Mouse (Mus musculus): ENCODE results near the gene Zbtb4.

DNA sequence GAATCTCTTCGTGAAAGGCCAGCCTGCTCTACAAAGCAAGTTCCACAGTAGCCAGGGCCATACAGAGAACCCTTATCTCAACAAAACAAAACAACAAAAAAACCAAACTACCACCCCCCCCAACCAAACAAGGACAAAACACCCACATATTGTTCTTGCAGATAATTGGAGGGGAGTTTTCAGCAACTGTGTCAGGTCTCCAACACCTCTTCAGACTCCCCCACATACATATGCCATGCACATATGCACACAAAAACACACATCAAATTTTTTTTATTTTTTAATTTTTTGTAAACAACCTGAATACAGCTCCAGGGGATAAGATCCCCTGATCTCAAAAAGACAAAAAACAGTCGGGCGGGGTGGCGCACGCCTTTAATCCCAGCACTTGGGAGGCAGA, 11.5 kb upstream of the Zbtb4 start:
- TF ChIP-seq POLR2A (IDR thresholded peaks at IDR 0.05; ENCODE audit: low read depth, low read length) (no peak), CTCF (IDR thresholded peaks at IDR 0.05; ENCODE audit: extremely low read depth, insufficient read depth, insufficient read length, insufficient replicate concordance) (no peak)

All from spleen, adult 2 months (tissue).